Mouse (Mus musculus): ENCODE measurements around the gene Col1a1. TPM values are rescaled to one million over a fixed set of nuclear protein-coding genes. Genes with fewer than 3 reads are reported as not detected.

The Col1a1 gene
- total RNA-seq (2014; rRNA removed; ENCODE audit: low replicate concordance): 263 and 322 TPM in 2 replicates
- polyA plus RNA-seq (2015; fragmentation: Nextera tagmentation; extraction: Ambion mirVana): 334 and 345 TPM in 2 replicates

GRCm38 (mm10) chr11:94936045-94936444 lies at the start of gene Col1a1:
Col1a1 (plus strand) TSS chr11:94936224.
- TF ChIP-seq EP300 (IDR thresholded peaks at IDR 0.05; ENCODE audit: low read depth) (no peak), CTCF (IDR thresholded peaks at IDR 0.05; ENCODE audit: low read depth) (no peak)
- peak within 1 kb of the TSS; percentile 52 for H3K4me2 ChIP-seq (ENCODE audit: low read depth, low read length)
- H3K27ac ChIP-seq (ENCODE audit: low read depth): peak within 1 kb of the TSS; percentile 71
- WGBS: 28% methylated on average over 19 of the region's 19 CpGs
- peak within 1 kb of the TSS; percentile 44 for H3K4me3 ChIP-seq (ENCODE audit: low read depth, low read length)
- H3K9ac ChIP-seq (replicated peaks; ENCODE audit: low read depth, low read length): peak within 1 kb of the TSS; percentile 54
- H3K9me3 ChIP-seq (replicated peaks; ENCODE audit: control insufficient read depth, low read length): no peaks in the 10 kb centered on the region
- no peak for DNase-seq (ENCODE audit: low spot score)
- H3K4me1 ChIP-seq (ENCODE audit: control insufficient read depth, insufficient read depth): peaks cover 4% of the 10 kb centered on the region; the same call in 1 of the 2 replicates
- ATAC-seq (ENCODE audit: insufficient read depth, low read depth): 0 out of 2 replicates have a peak, but pooled peaks have one; percentile 25
- peaks cover 56% of the 10 kb centered on the region for H3K27me3 ChIP-seq (ENCODE audit: control insufficient read depth, insufficient read depth, low read length)
- H3K36me3 ChIP-seq (replicated peaks; ENCODE audit: control insufficient read depth, insufficient read depth, low read length): no peaks in the 10 kb centered on the region

- no peaks in the 10 kb centered on the region for H3K9me3 ChIP-seq (replicated peaks; ENCODE audit: control insufficient read depth, low read length)
- no peak for DNase-seq (ENCODE audit: low spot score)
- H3K36me3 ChIP-seq (replicated peaks; ENCODE audit: control insufficient read depth, insufficient read depth, low read length): no peaks in the 10 kb centered on the region
- ATAC-seq (ENCODE audit: insufficient read depth, low read depth): no peak
- H3K27ac ChIP-seq (ENCODE audit: low read depth): no peak overlapping the region
- no peak overlapping the region for H3K4me3 ChIP-seq (ENCODE audit: low read depth, low read length)
- no peaks in the 10 kb centered on the region for H3K27me3 ChIP-seq (ENCODE audit: control insufficient read depth, insufficient read depth, low read length)
- H3K4me2 ChIP-seq (ENCODE audit: low read depth, low read length): no peak overlapping the region
- no peaks in the 10 kb centered on the region for H3K4me1 ChIP-seq (ENCODE audit: control insufficient read depth, insufficient read depth)
- WGBS: 68% methylated on average over 6 of the region's 6 CpGs
- TF ChIP-seq EP300 (IDR thresholded peaks at IDR 0.05; ENCODE audit: low read depth): no peak
- no peak for TF ChIP-seq CTCF (IDR thresholded peaks at IDR 0.05; ENCODE audit: low read depth)
- H3K9ac ChIP-seq (replicated peaks; ENCODE audit: low read depth, low read length): no peak overlapping the region
Observed at GRCm38 (mm10) chr11:94891155-94891554, 44.9 kb upstream of the Col1a1 start.

GRCm38 (mm10) chr11:94896753-94897376 lies 39.2 kb upstream of the Col1a1 start:
- ATAC-seq (ENCODE audit: insufficient read depth, low read depth) (no peak), DNase-seq (ENCODE audit: low spot score) (no peak)
- no peaks in the 10 kb centered on the region for H3K4me1 ChIP-seq (ENCODE audit: control insufficient read depth, insufficient read depth)
- H3K9me3 ChIP-seq (replicated peaks; ENCODE audit: control insufficient read depth, low read length): no peaks in the 10 kb centered on the region
- H3K4me3 ChIP-seq (ENCODE audit: low read depth, low read length): no peak overlapping the region
- 69% methylated on average over 16 of the region's 16 CpGs for WGBS
- H3K36me3 ChIP-seq (replicated peaks; ENCODE audit: control insufficient read depth, insufficient read depth, low read length): no peaks in the 10 kb centered on the region
- H3K4me2 ChIP-seq (ENCODE audit: low read depth, low read length): no peak overlapping the region
- H3K9ac ChIP-seq (replicated peaks; ENCODE audit: low read depth, low read length): no peak overlapping the region
- H3K27me3 ChIP-seq (ENCODE audit: control insufficient read depth, insufficient read depth, low read length): no peaks in the 10 kb centered on the region
- no peak overlapping the region for H3K27ac ChIP-seq (ENCODE audit: low read depth)
- no peak for TF ChIP-seq EP300 (IDR thresholded peaks at IDR 0.05; ENCODE audit: low read depth)
- no peak for TF ChIP-seq CTCF (IDR thresholded peaks at IDR 0.05; ENCODE audit: low read depth)

- H3K27me3 ChIP-seq (ENCODE audit: control insufficient read depth, insufficient read depth, low read length): no peaks in the 10 kb centered on the region
- TF ChIP-seq CTCF (IDR thresholded peaks at IDR 0.05; ENCODE audit: low read depth) (no peak), EP300 (IDR thresholded peaks at IDR 0.05; ENCODE audit: low read depth) (no peak)
- H3K4me1 ChIP-seq (ENCODE audit: control insufficient read depth, insufficient read depth): no peaks in the 10 kb centered on the region
- H3K4me2 ChIP-seq (ENCODE audit: low read depth, low read length): no peak overlapping the region
- H3K27ac ChIP-seq (ENCODE audit: low read depth): no peak overlapping the region
- no peaks in the 10 kb centered on the region for H3K9me3 ChIP-seq (replicated peaks; ENCODE audit: control insufficient read depth, low read length)
- DNase-seq (ENCODE audit: low spot score) (no peak), ATAC-seq (ENCODE audit: insufficient read depth, low read depth) (no peak)
- H3K36me3 ChIP-seq (replicated peaks; ENCODE audit: control insufficient read depth, insufficient read depth, low read length): no peaks in the 10 kb centered on the region
- 40% methylated on average over 2 of the region's 2 CpGs for WGBS
- no peak overlapping the region for H3K9ac ChIP-seq (replicated peaks; ENCODE audit: low read depth, low read length)
- no peak overlapping the region for H3K4me3 ChIP-seq (ENCODE audit: low read depth, low read length)
Observed at GRCm38 (mm10) chr11:94901231-94901630, 34.8 kb upstream of the Col1a1 start.

- Histone ChIP-seq H3K36me3 (replicated peaks; ENCODE audit: control insufficient read depth, insufficient read depth, low read length) (no peaks in the 10 kb centered on the region), H3K27ac (ENCODE audit: low read depth) (no peak overlapping the region), H3K9ac (replicated peaks; ENCODE audit: low read depth, low read length) (no peak overlapping the region), H3K4me1 (ENCODE audit: control insufficient read depth, insufficient read depth) (no peaks in the 10 kb centered on the region), H3K27me3 (ENCODE audit: control insufficient read depth, insufficient read depth, low read length) (no peaks in the 10 kb centered on the region), H3K9me3 (replicated peaks; ENCODE audit: control insufficient read depth, low read length) (no peaks in the 10 kb centered on the region), H3K4me3 (ENCODE audit: low read depth, low read length) (no peak overlapping the region), H3K4me2 (ENCODE audit: low read depth, low read length) (no peak overlapping the region)
- TF ChIP-seq CTCF (IDR thresholded peaks at IDR 0.05; ENCODE audit: low read depth): no peak
- no peak for TF ChIP-seq EP300 (IDR thresholded peaks at IDR 0.05; ENCODE audit: low read depth)
- ATAC-seq (ENCODE audit: insufficient read depth, low read depth) (no peak), DNase-seq (ENCODE audit: low spot score) (no peak)
- 81% methylated on average over 3 of the region's 3 CpGs for WGBS
Observed at GRCm38 (mm10) chr11:94904306-94904705, 31.7 kb upstream of the Col1a1 start.

GRCm38 (mm10) chr11:94910971-94911370 lies 25.1 kb upstream of the Col1a1 start:
- no peak for ATAC-seq (ENCODE audit: insufficient read depth, low read depth)
- TF ChIP-seq EP300 (IDR thresholded peaks at IDR 0.05; ENCODE audit: low read depth): no peak
- TF ChIP-seq CTCF (IDR thresholded peaks at IDR 0.05; ENCODE audit: low read depth): no peak
- Histone ChIP-seq H3K4me1 (ENCODE audit: control insufficient read depth, insufficient read depth) (0 out of 2 replicates have a peak, but pooled peaks cover under 1% of the 10 kb centered on the region), H3K36me3 (replicated peaks; ENCODE audit: control insufficient read depth, insufficient read depth, low read length) (no peaks in the 10 kb centered on the region), H3K27me3 (ENCODE audit: control insufficient read depth, insufficient read depth, low read length) (no peaks in the 10 kb centered on the region), H3K9me3 (replicated peaks; ENCODE audit: control insufficient read depth, low read length) (no peaks in the 10 kb centered on the region), H3K27ac (ENCODE audit: low read depth) (no peak overlapping the region), H3K4me2 (ENCODE audit: low read depth, low read length) (no peak overlapping the region), H3K4me3 (ENCODE audit: low read depth, low read length) (no peak overlapping the region), H3K9ac (replicated peaks; ENCODE audit: low read depth, low read length) (no peak overlapping the region)
- DNase-seq (ENCODE audit: low spot score): no peak
- WGBS: 83% methylated on average over 5 of the region's 5 CpGs
